Mouse (Mus musculus): ENCODE results near the gene Mcpt2. TPM values are rescaled to one million over a fixed set of nuclear protein-coding genes. Genes with fewer than 3 reads are reported as not detected.
"Not testable (repeated sequence)": the region's sequence is repeated elsewhere in the genome, so short reads cannot be mapped to it uniquely, and the experiment has no call there.

The Mcpt2 gene
- polyA plus RNA-seq (2012; rRNA removed) = 0.74 and 0.92 TPM in 2 replicates
- polyA plus RNA-seq (2014; fragmentation: Nextera tagmentation; extraction: Ambion mirVana) = 0.51 and 0.83 TPM in 2 replicates

DNA sequence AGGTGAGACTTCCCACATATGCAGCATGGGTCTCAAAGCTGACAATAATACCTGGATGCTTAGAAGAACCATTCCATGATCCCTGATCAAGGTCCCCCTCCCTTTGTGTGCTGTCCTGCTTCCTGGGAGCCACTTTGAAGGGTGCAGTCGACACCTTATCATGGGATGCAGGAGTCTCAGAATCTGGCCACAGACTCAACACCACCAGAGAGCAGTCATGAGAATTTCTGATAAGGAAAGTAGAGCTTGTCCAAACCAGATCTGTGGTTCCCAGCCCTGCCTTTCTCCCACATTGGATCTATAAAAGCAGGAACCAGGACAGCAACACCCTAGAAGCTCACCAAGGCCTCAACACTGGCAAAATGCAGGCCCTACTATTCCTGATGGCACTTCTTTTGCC is at the start of gene Mcpt2:
Mcpt2 (plus strand) TSS at position 250 of the 400 bp plus-strand sequence.
- 57% methylated on average over 1 of the region's 1 CpGs for WGBS
- H3K27ac ChIP-seq (replicated peaks; ENCODE audit: low read depth, low read length); ATAC-seq (ENCODE audit: low FRiP score, low read depth); H3K4me1 ChIP-seq (ENCODE audit: control insufficient read depth, insufficient read depth, low read length); H3K27me3 ChIP-seq (ENCODE audit: control insufficient read depth, insufficient read depth, low read length); H3K9me3 ChIP-seq (ENCODE audit: control insufficient read depth, low read length); H3K4me3 ChIP-seq (replicated peaks; ENCODE audit: low read length); H3K36me3 ChIP-seq (ENCODE audit: control insufficient read depth, insufficient read depth, low read length); H3K4me2 ChIP-seq (replicated peaks; ENCODE audit: low read depth, low read length, severe bottlenecking); H3K9ac ChIP-seq (ENCODE audit: low read depth, low read length, severe bottlenecking); DNase-seq (ENCODE audit: low spot score): not testable (repeated sequence)

DNA sequence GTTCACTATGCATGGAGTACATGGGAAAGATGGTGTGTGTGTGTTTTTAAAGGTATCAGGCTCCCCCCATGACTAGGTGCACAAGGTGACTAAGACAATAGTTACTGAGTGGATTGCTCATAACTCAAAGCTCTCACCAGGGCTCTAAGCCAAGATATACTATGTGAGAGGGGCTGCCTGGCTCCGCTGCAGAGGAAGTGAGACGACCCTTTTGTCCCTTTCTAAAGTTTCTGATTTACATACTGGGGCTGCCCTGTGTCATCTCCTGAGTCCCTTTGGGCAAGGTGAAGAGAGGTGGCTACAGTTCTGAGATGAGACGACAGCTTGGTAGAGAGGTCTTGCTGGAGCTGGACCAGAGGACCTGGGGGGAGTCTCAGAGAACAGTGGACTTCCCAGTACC is 28.7 kb upstream of the Mcpt2 start:
- no peaks in the 10 kb centered on the region for H3K27me3 ChIP-seq (ENCODE audit: control insufficient read depth, insufficient read depth, low read length)
- TF ChIP-seq POLR2A (IDR thresholded peaks at IDR 0.05; ENCODE audit: borderline replicate concordance, extremely low read depth, insufficient read depth, insufficient read length) = no peak
- no peak for DNase-seq (ENCODE audit: low spot score)
- no peak overlapping the region for H3K4me2 ChIP-seq (replicated peaks; ENCODE audit: low read depth, low read length, severe bottlenecking)
- no peak overlapping the region for H3K4me3 ChIP-seq (replicated peaks; ENCODE audit: low read length)
- WGBS = 76% methylated on average over 3 of the region's 3 CpGs
- no peaks in the 10 kb centered on the region for H3K36me3 ChIP-seq (ENCODE audit: control insufficient read depth, insufficient read depth, low read length)
- H3K27ac ChIP-seq (replicated peaks; ENCODE audit: low read depth, low read length) = no peak overlapping the region
- no peaks in the 10 kb centered on the region for H3K9me3 ChIP-seq (ENCODE audit: control insufficient read depth, low read length)
- ATAC-seq (ENCODE audit: low FRiP score, low read depth) = no peak
- no peaks in the 10 kb centered on the region for H3K4me1 ChIP-seq (ENCODE audit: control insufficient read depth, insufficient read depth, low read length)
- H3K9ac ChIP-seq (ENCODE audit: low read depth, low read length, severe bottlenecking) = no peak overlapping the region

DNA sequence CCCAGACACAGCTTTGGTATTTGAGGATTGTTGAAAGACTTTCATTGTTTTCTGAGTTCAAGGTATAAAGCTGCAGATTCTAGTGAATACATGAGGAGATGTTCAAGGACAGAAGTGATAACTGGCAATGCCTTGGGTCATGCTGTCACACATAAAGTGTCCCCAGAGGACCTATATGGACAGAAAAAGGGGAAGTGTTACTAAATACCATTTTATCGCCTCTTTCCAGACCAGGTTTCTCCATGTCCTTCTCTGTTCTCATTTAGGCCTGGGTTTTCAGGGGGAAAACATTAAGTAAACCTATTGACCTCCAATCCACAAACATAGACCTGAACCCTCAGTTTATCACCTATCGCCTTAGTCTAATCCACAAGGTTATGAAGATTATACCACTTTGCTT is 27.9 kb upstream of the Mcpt2 start:
- no peak for TF ChIP-seq POLR2A (IDR thresholded peaks at IDR 0.05; ENCODE audit: borderline replicate concordance, extremely low read depth, insufficient read depth, insufficient read length)
- no peaks in the 10 kb centered on the region for H3K9me3 ChIP-seq (ENCODE audit: control insufficient read depth, low read length)
- 85% methylated on average over 2 of the region's 2 CpGs for WGBS
- no peak for DNase-seq (ENCODE audit: low spot score)
- no peaks in the 10 kb centered on the region for H3K4me1 ChIP-seq (ENCODE audit: control insufficient read depth, insufficient read depth, low read length)
- H3K36me3 ChIP-seq (ENCODE audit: control insufficient read depth, insufficient read depth, low read length) = no peaks in the 10 kb centered on the region
- no peak overlapping the region for H3K4me3 ChIP-seq (replicated peaks; ENCODE audit: low read length)
- no peak for ATAC-seq (ENCODE audit: low FRiP score, low read depth)
- no peak overlapping the region for H3K4me2 ChIP-seq (replicated peaks; ENCODE audit: low read depth, low read length, severe bottlenecking)
- no peaks in the 10 kb centered on the region for H3K27me3 ChIP-seq (ENCODE audit: control insufficient read depth, insufficient read depth, low read length)
- no peak overlapping the region for H3K9ac ChIP-seq (ENCODE audit: low read depth, low read length, severe bottlenecking)
- no peak overlapping the region for H3K27ac ChIP-seq (replicated peaks; ENCODE audit: low read depth, low read length)

DNA sequence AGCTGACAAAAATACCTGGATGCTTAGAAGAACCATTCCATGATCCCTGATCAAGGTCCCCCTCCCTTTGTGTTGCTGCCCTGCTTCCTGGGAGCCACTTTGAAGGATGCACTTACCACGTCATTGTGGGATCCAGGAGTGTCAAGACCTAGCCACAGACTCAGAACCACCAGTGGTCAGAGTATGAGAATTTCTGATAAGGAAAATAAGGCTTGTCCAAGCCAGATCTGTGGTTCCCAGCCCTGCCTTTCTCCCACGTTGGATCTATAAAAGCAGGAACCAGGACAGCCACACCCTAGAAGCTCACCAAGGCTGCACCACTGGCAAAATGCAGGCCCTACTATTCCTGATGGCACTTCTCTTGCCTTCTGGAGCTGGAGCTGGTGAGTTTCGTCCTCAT is 24.2 kb upstream of the Mcpt2 start, which contains the start of gene Mcpt1:
Mcpt1 (plus strand) TSS at position 301 of the 400 bp plus-strand sequence.
- not testable (repeated sequence) for H3K4me3 ChIP-seq (replicated peaks; ENCODE audit: low read length); DNase-seq (ENCODE audit: low spot score); H3K27ac ChIP-seq (replicated peaks; ENCODE audit: low read depth, low read length); H3K4me1 ChIP-seq (ENCODE audit: control insufficient read depth, insufficient read depth, low read length); ATAC-seq (ENCODE audit: low FRiP score, low read depth); H3K36me3 ChIP-seq (ENCODE audit: control insufficient read depth, insufficient read depth, low read length); H3K9ac ChIP-seq (ENCODE audit: low read depth, low read length, severe bottlenecking); H3K9me3 ChIP-seq (ENCODE audit: control insufficient read depth, low read length); H3K4me2 ChIP-seq (replicated peaks; ENCODE audit: low read depth, low read length, severe bottlenecking); H3K27me3 ChIP-seq (ENCODE audit: control insufficient read depth, insufficient read depth, low read length)
- WGBS = 77% methylated on average over 3 of the region's 3 CpGs

DNA sequence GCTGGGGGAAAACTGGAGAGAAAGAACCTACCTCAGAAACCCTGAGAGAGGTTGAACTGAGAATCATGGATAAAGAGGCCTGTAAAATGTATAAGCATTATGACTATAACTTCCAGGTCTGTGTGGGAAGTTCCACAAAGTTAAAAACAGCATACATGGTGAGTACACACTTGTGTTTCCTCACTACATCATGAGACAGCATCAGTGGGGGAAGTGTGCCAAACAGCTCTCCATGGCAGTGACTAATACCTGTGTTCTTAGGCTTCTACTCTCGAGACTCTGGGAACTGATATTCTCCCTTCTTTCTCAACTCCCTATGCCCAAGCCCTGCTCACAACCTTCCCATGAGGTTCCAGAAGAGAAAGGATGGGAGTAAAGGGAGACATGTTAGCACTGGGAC is 22.4 kb upstream of the Mcpt2 start:
- ATAC-seq (ENCODE audit: low FRiP score, low read depth) (no peak), DNase-seq (ENCODE audit: low spot score) (no peak)
- H3K4me2 ChIP-seq (replicated peaks; ENCODE audit: low read depth, low read length, severe bottlenecking) = no peak overlapping the region
- no peak for TF ChIP-seq POLR2A (IDR thresholded peaks at IDR 0.05; ENCODE audit: borderline replicate concordance, extremely low read depth, insufficient read depth, insufficient read length)
- no peaks in the 10 kb centered on the region for H3K27me3 ChIP-seq (ENCODE audit: control insufficient read depth, insufficient read depth, low read length)
- H3K9me3 ChIP-seq (ENCODE audit: control insufficient read depth, low read length) = no peaks in the 10 kb centered on the region
- no peak overlapping the region for H3K27ac ChIP-seq (replicated peaks; ENCODE audit: low read depth, low read length)
- H3K9ac ChIP-seq (ENCODE audit: low read depth, low read length, severe bottlenecking) = no peak overlapping the region
- WGBS = 64% methylated on average over 1 of the region's 1 CpGs
- H3K4me1 ChIP-seq (ENCODE audit: control insufficient read depth, insufficient read depth, low read length) = no peaks in the 10 kb centered on the region
- no peaks in the 10 kb centered on the region for H3K36me3 ChIP-seq (ENCODE audit: control insufficient read depth, insufficient read depth, low read length)
- H3K4me3 ChIP-seq (replicated peaks; ENCODE audit: low read length) = no peak overlapping the region

GRCm38 (mm10) chr14:56021305-56021704 is 20.5 kb upstream of the Mcpt2 start:
- H3K4me3 ChIP-seq (replicated peaks; ENCODE audit: low read length); H3K9ac ChIP-seq (ENCODE audit: low read depth, low read length, severe bottlenecking); H3K27ac ChIP-seq (replicated peaks; ENCODE audit: low read depth, low read length); H3K27me3 ChIP-seq (ENCODE audit: control insufficient read depth, insufficient read depth, low read length); H3K9me3 ChIP-seq (ENCODE audit: control insufficient read depth, low read length); DNase-seq (ENCODE audit: low spot score); H3K4me1 ChIP-seq (ENCODE audit: control insufficient read depth, insufficient read depth, low read length); H3K36me3 ChIP-seq (ENCODE audit: control insufficient read depth, insufficient read depth, low read length); H3K4me2 ChIP-seq (replicated peaks; ENCODE audit: low read depth, low read length, severe bottlenecking); ATAC-seq (ENCODE audit: low FRiP score, low read depth): not testable (repeated sequence)
- WGBS = 74% methylated on average over 3 of the region's 4 CpGs

GRCm38 (mm10) chr14:56030395-56030794 is 11.4 kb upstream of the Mcpt2 start, which contains the start of gene Mcpt9:
Gene Mcpt9 (minus strand): TSS chr14:56030495.
- H3K9me3 ChIP-seq (ENCODE audit: control insufficient read depth, low read length); DNase-seq (ENCODE audit: low spot score); H3K36me3 ChIP-seq (ENCODE audit: control insufficient read depth, insufficient read depth, low read length); H3K4me1 ChIP-seq (ENCODE audit: control insufficient read depth, insufficient read depth, low read length); H3K27ac ChIP-seq (replicated peaks; ENCODE audit: low read depth, low read length); ATAC-seq (ENCODE audit: low FRiP score, low read depth); H3K27me3 ChIP-seq (ENCODE audit: control insufficient read depth, insufficient read depth, low read length); H3K4me2 ChIP-seq (replicated peaks; ENCODE audit: low read depth, low read length, severe bottlenecking); H3K4me3 ChIP-seq (replicated peaks; ENCODE audit: low read length); H3K9ac ChIP-seq (ENCODE audit: low read depth, low read length, severe bottlenecking): not testable (repeated sequence)
- WGBS = 66% methylated on average over 2 of the region's 3 CpGs
